Mouse (Mus musculus) fibroblast of lung, adult 2 months (primary cell): ENCODE measurements at regions not wholly inside any gene's neighbourhood (a gene's known extent, or its start where the extent isn't known, plus 50 kb on each side); places are given as distances from the start of the nearest gene placed in this dataset.

ENCODE experiments used
- DNase-seq: peaks from one replicate; pipeline ENCODE4 v3.0.0-alpha.2; 2011; ENCODE audit warnings: low read depth

GRCm38 (mm10) chr13:107700268-107701139, 343.7 kb upstream of the Smim15 start:
- peak; percentile 49 for DNase-seq

- DNase-seq, result no peak
Measured at GRCm38 (mm10) chr13:107699251-107699650, 345.0 kb upstream of the Smim15 start.

- DNase-seq, result peak; percentile 35
Measured at GRCm38 (mm10) chr13:107698345-107698744, 345.9 kb upstream of the Smim15 start.

GRCm38 (mm10) chr13:107692123-107692830, 352.0 kb upstream of the Smim15 start:
- DNase-seq, result peak; percentile 39

- DNase-seq, result no peak
Measured at GRCm38 (mm10) chr13:107688972-107689371, 355.3 kb upstream of the Smim15 start.

GRCm38 (mm10) chr13:107685231-107685630, 359.0 kb upstream of the Smim15 start:
- no peak for DNase-seq

- no peak for DNase-seq
Measured at GRCm38 (mm10) chr13:107683909-107684308, 360.3 kb upstream of the Smim15 start.

- DNase-seq, result no peak
Measured at GRCm38 (mm10) chr13:107681719-107682118, 362.5 kb upstream of the Smim15 start.

GRCm38 (mm10) chr13:107678860-107679259, 365.4 kb upstream of the Smim15 start:
- DNase-seq, result no peak

GRCm38 (mm10) chr13:107677091-107677470, 367.2 kb upstream of the Smim15 start:
- DNase-seq, result no peak

- DNase-seq, result peak; percentile 75
Measured at GRCm38 (mm10) chr13:107676310-107677090, 367.7 kb upstream of the Smim15 start.

- DNase-seq, result no peak
Measured at GRCm38 (mm10) chr13:107672166-107672565, 372.1 kb upstream of the Smim15 start.

- no peak for DNase-seq
Measured at GRCm38 (mm10) chr13:107668509-107668908, 375.7 kb upstream of the Smim15 start.

GRCm38 (mm10) chr13:107665775-107666174, 378.5 kb upstream of the Smim15 start:
- DNase-seq, result no peak

- no peak for DNase-seq
Measured at GRCm38 (mm10) chr13:107664197-107664596, 380.0 kb upstream of the Smim15 start.

- DNase-seq, result no peak
Measured at GRCm38 (mm10) chr13:107663745-107664144, 380.5 kb upstream of the Smim15 start.

- DNase-seq, result no peak
Measured at GRCm38 (mm10) chr13:107661414-107661813, 382.8 kb upstream of the Smim15 start.

GRCm38 (mm10) chr13:107645865-107646645, 398.2 kb upstream of the Smim15 start:
- DNase-seq, result peak; percentile 34

- DNase-seq, result no peak
Measured at GRCm38 (mm10) chr13:107645121-107645864, 399.0 kb upstream of the Smim15 start.

GRCm38 (mm10) chr13:107644705-107645104, 399.5 kb upstream of the Smim15 start:
- DNase-seq, result no peak
